Mouse (Mus musculus): Measurements from ENCODE around the gene Slc26a11.

DNA sequence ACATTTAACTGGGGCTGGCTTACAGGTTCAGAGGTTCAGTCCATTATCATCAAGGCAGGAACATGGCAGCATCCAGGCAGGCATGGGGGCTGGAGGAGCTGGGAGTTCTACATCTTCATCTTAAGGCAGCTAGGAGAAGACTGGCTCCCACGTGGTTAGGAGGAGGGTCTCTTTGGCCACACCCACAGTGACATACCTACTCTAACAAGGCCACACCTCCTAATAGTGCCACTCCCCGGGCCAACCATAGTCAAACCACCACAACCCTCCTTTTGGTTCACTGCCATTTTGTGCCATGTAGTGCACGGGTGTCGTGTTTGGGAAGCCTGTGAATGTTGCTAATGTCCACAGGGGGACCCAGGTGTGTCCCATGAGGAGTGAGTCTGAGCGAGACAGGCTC is 52.6 kb downstream of the Slc26a11 start:
- TF ChIP-seq USF1 (IDR thresholded peaks at IDR 0.05; ENCODE audit: low read depth, low read length): no peak
- TF ChIP-seq POLR2A (IDR thresholded peaks at IDR 0.05; ENCODE audit: low read depth, low read length): no peak
- no peak for TF ChIP-seq CTCF (conservative IDR thresholded peaks at IDR 0.05 in 1 of 2, IDR thresholded peaks at IDR 0.05 in 1 of 2; ENCODE audit: low read depth in 2 of 2, low read length in 2 of 2)
- TF ChIP-seq MAZ (IDR thresholded peaks at IDR 0.05; ENCODE audit: low read depth, low read length): no peak
- no peak for TF ChIP-seq CHD1 (IDR thresholded peaks at IDR 0.05; ENCODE audit: low read depth, low read length)
- TF ChIP-seq UBTF (IDR thresholded peaks at IDR 0.05; ENCODE audit: low read depth, low read length): no peak
- no peak for TF ChIP-seq ZNF384 (IDR thresholded peaks at IDR 0.05; ENCODE audit: low read depth, low read length)
- no peak for TF ChIP-seq MYC (IDR thresholded peaks at IDR 0.05; ENCODE audit: low read depth, low read length)
- TF ChIP-seq CHD2 (IDR thresholded peaks at IDR 0.05; ENCODE audit: low read length): no peak
- TF ChIP-seq JUND (conservative IDR thresholded peaks at IDR 0.05; ENCODE audit: low read depth, low read length): no peak
- no peak for TF ChIP-seq ELF1 (IDR thresholded peaks at IDR 0.05; ENCODE audit: low read depth, low read length)
- no peak for TF ChIP-seq EP300 (IDR thresholded peaks at IDR 0.05; ENCODE audit: low read length)
- TF ChIP-seq JUN (IDR thresholded peaks at IDR 0.05; ENCODE audit: insufficient read depth, low read depth, low read length): no peak

Measured in CH12.LX (cell line).